Comparison of ENCODE assay signal across 21 mouse cellular contexts in the genomic region with DNA sequence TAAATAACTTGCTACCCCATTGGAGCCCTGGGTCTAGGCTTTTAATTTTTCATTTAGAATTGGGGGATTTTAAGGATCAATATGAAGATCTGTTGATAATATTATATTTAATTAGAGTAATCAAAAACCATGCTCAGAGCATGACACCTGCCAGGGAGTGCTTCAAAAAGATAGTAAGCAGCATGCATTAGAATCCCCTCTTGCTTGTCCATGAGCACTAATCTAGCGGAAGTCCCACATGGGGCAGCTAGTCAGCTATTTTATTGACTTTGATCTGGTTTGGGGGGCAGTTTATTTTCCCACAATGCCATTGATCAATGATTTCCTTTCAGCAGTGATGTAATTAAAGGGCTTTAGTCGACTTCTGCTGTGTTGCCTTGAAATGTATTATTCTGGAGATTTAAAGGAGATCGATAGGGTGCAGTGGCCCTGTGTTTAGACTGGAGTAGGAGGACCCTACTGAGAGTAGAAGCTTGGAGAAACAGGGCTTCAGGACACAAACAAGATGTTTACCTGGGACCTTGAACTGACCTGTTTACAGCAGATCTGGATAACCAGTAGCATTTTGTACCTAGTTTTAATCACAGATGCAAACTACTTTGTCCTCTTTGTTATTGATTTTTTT.
"Had no signal": no experiment of that assay in that cellular context is flagged by ENCODE, and none has a peak within 500 bp of the region (broad histone marks: within the 10 kb centered on the region; RNA-seq: fewer than 3 reads in every experiment).

No protein-coding gene starts in this region.

- H3K4me2 ChIP-seq: limb, embryonic 13.5 days; liver, embryonic 13.5 days; lung, embryonic 14.5 days; neural tube, embryonic 12.5 days; neural tube, embryonic 15.5 days had no signal

- ATAC-seq: intestine, embryonic 16.5 days; lung, postnatal 0 days had no signal

- H3K9ac ChIP-seq: limb, embryonic 13.5 days; liver, embryonic 13.5 days; lung, embryonic 14.5 days; neural tube, embryonic 12.5 days; neural tube, embryonic 15.5 days had no signal

- H3K27ac ChIP-seq: limb, embryonic 10.5 days; limb, embryonic 13.5 days; liver, embryonic 13.5 days; macrophage; neural tube, embryonic 12.5 days; neural tube, embryonic 15.5 days; stomach, postnatal 0 days had no signal

- H3K4me3 ChIP-seq: limb, embryonic 10.5 days; limb, embryonic 13.5 days; liver, embryonic 13.5 days; neural tube, embryonic 12.5 days; neural tube, embryonic 15.5 days had no signal

- DNase-seq: kidney, adult 18-20 months; kidney, adult 9 months; kidney, postnatal 14 days; kidney, postnatal 4 days; liver; liver, embryonic 13.5 days; lung, embryonic 14.5 days; right cerebral cortex, adult 18-20 months; right cerebral cortex, postnatal 14 days; right cerebral cortex, postnatal 4 days; thymus, adult 2 months; thymus, postnatal 14 days; thymus, postnatal 4 days had no signal

- H3K4me1 ChIP-seq: limb, embryonic 10.5 days; limb, embryonic 13.5 days; liver, embryonic 13.5 days; neural tube, embryonic 12.5 days; neural tube, embryonic 15.5 days had no signal

- H3K9me3 ChIP-seq: limb, embryonic 10.5 days; limb, embryonic 13.5 days; liver, embryonic 13.5 days; neural tube, embryonic 12.5 days; neural tube, embryonic 15.5 days had no signal

- H3K27me3 ChIP-seq: limb, embryonic 13.5 days; liver, embryonic 13.5 days; neural tube, embryonic 12.5 days; neural tube, embryonic 15.5 days had no signal

- H3K36me3 ChIP-seq: limb, embryonic 10.5 days; limb, embryonic 13.5 days; liver, embryonic 13.5 days; neural tube, embryonic 12.5 days; neural tube, embryonic 15.5 days had no signal
